Mouse (Mus musculus) liver, adult 10 weeks (tissue): ENCODE measurements around the gene Vtn. TPM values are rescaled to one million over a fixed set of nuclear protein-coding genes. Genes with fewer than 3 reads are reported as not detected.

Experiments
- polyA plus RNA-seq: library from polyadenylated mRNA; stranded (reverse); fragments of 350-450 nt; fragmentation: Illumina TruSeq; extraction: RNeasy Lipid Tissue Mini Kit (QIAGEN cat#74804); gene quantifications from one replicate; pipeline ENCODE4 v1.2.3, GENCODE M21; 2014; ENCODE audit warnings: low read depth, low replicate concordance

The Vtn gene
- 538 TPM for polyA plus RNA-seq

GRCm38 (mm10) chr11:78499004-78499403 is at the start of gene Vtn:
Vtn (plus strand) TSS chr11:78499091.

GRCm38 (mm10) chr11:78465568-78466180 is 33.2 kb upstream of the Vtn start, which contains the start of gene Slc46a1:
Slc46a1 (plus strand) TSS chr11:78465697.

GRCm38 (mm10) chr11:78497544-78498522 is 1.1 kb upstream of the Vtn start, which contains the start of gene Sarm1:
Sarm1 (minus strand) TSS chr11:78497754.

GRCm38 (mm10) chr11:78502909-78503650 is 4.2 kb downstream of the Vtn start, which contains the start of gene Sebox:
Sebox (plus strand) TSS chr11:78503447.

GRCm38 (mm10) chr11:78512025-78512957 is 13.4 kb downstream of the Vtn start, which contains the start of the genes Tmem199 and Poldip2:
Tmem199 (minus strand) TSS chr11:78512172.
Poldip2 (plus strand) TSS chr11:78512193.

GRCm38 (mm10) chr11:78536080-78536689 is 37.3 kb downstream of the Vtn start, which contains the start of the genes Tnfaip1 and Ift20:
Tnfaip1 (minus strand) TSS chr11:78536332.
Ift20 (plus strand) TSS chr11:78536361.

GRCm38 (mm10) chr11:78550168-78551058 is 51.5 kb downstream of the Vtn start, which contains the start of gene Tmem97:
Tmem97 (minus strand) TSS chr11:78550777.

Other genes with a start within 250 kb of the Vtn start
- gene 2610507B11Rik, start 237.3 kb upstream of the Vtn start, polyA plus RNA-seq = 48.4 TPM
- 0.24 TPM for gene BC030499, start 208.2 kb upstream of the Vtn start, polyA plus RNA-seq
- 0.32 TPM for gene Spag5, start 197.6 kb upstream of the Vtn start, polyA plus RNA-seq
- 10.4 TPM for gene Aldoc, start 176.1 kb upstream of the Vtn start, polyA plus RNA-seq
- gene Pigs, start 170.7 kb upstream of the Vtn start, polyA plus RNA-seq = 1.4 TPM
- gene Unc119, start 155.6 kb upstream of the Vtn start, polyA plus RNA-seq = 0.58 TPM
- not detected for gene Foxn1, start 112.5 kb upstream of the Vtn start, polyA plus RNA-seq
- gene Slc13a2, start 76.9 kb upstream of the Vtn start, polyA plus RNA-seq = 0.45 TPM
- gene Slc46a1, start 33.4 kb upstream of the Vtn start, polyA plus RNA-seq = 4.4 TPM
- gene Sarm1, start 1.3 kb upstream of the Vtn start, polyA plus RNA-seq = not detected
- not detected for gene Sebox, start 4.4 kb downstream of the Vtn start, polyA plus RNA-seq
- gene Tmem199, start 13.1 kb downstream of the Vtn start, polyA plus RNA-seq = 12.6 TPM
- 31.9 TPM for gene Poldip2, start 13.1 kb downstream of the Vtn start, polyA plus RNA-seq
- gene Tnfaip1, start 37.2 kb downstream of the Vtn start, polyA plus RNA-seq = 14.4 TPM
- gene Ift20, start 37.3 kb downstream of the Vtn start, polyA plus RNA-seq = 42.3 TPM
- 72.8 TPM for gene Tmem97, start 51.7 kb downstream of the Vtn start, polyA plus RNA-seq
- 19.1 TPM for gene Nlk, start 198.3 kb downstream of the Vtn start, polyA plus RNA-seq